Mouse (Mus musculus): ENCODE measurements around the gene Clybl. TPM values are rescaled to one million over a fixed set of nuclear protein-coding genes. Genes with fewer than 3 reads are reported as not detected.

Gene Clybl
- total and polyA plus RNA-seq, 3 experiments: 13.4 to 36.6 TPM; not detected in 1

- H3K36me3 ChIP-seq (ENCODE audit: control insufficient read depth in 1 of 2, insufficient read depth in 2 of 2, low read length in 2 of 2): no peaks in the 10 kb centered on the region
- TF ChIP-seq MAFK (IDR thresholded peaks at IDR 0.05; ENCODE audit: borderline replicate concordance, low read depth, low read length): no peak
- no peak for TF ChIP-seq GATA1 (IDR thresholded peaks at IDR 0.05; ENCODE audit: low read depth, low read length)
- TF ChIP-seq CHD2 (IDR thresholded peaks at IDR 0.05; ENCODE audit: low read length): no peak
- no peak for TF ChIP-seq ETS1 (IDR thresholded peaks at IDR 0.05; ENCODE audit: low read depth, low read length)
- TF ChIP-seq POLR2A (IDR thresholded peaks at IDR 0.05; ENCODE audit: control insufficient read depth in 1 of 2, insufficient read depth in 1 of 2, low read depth in 1 of 2, low read length in 2 of 2, poor library complexity in 1 of 2): no peak
- no peak for TF ChIP-seq TBP (IDR thresholded peaks at IDR 0.05; ENCODE audit: low read depth, low read length)
- no peak for TF ChIP-seq POLR2AphosphoS5 (IDR thresholded peaks at IDR 0.05; ENCODE audit: borderline replicate concordance, low read depth, low read length)
- no peak for TF ChIP-seq MEF2A (IDR thresholded peaks at IDR 0.05; ENCODE audit: extremely low read depth, insufficient replicate concordance, low read depth, low read length, poor library complexity, severe bottlenecking)
- no peak for TF ChIP-seq SMC3 (IDR thresholded peaks at IDR 0.05; ENCODE audit: low read depth, low read length)
- no peak for TF ChIP-seq GABPA (IDR thresholded peaks at IDR 0.05; ENCODE audit: low read depth, low read length)
- TF ChIP-seq ZMIZ1 (IDR thresholded peaks at IDR 0.05; ENCODE audit: low read depth, low read length): no peak
- no peak overlapping the region for H3K9ac ChIP-seq (ENCODE audit: control insufficient read depth, low read depth, low read length, poor library complexity, severe bottlenecking)
- no peaks in the 10 kb centered on the region for H3K4me1 ChIP-seq (ENCODE audit: control insufficient read depth in 1 of 2, insufficient read depth in 2 of 2, low read length in 2 of 2)
- H3K27me3 ChIP-seq (ENCODE audit: control insufficient read depth in 1 of 2, insufficient read depth in 2 of 2, low read length in 2 of 2): no peaks in the 10 kb centered on the region
- H3K9me3 ChIP-seq (replicated peaks; ENCODE audit: insufficient read depth, low read length): no peaks in the 10 kb centered on the region
- DNase-seq (ENCODE audit: low read depth, low spot score): no peak
- H3K27ac ChIP-seq (ENCODE audit: control insufficient read depth, low read depth, low read length): no peak overlapping the region
- no peaks in the 10 kb centered on the region for H3K79me2 ChIP-seq (ENCODE audit: control insufficient read depth, insufficient read depth, low read length, poor library complexity)
- H3K4me3 ChIP-seq (ENCODE audit: control insufficient read depth in 1 of 2, insufficient read depth in 1 of 2, low read depth in 2 of 2, low read length in 2 of 2): no peak overlapping the region
These were observed 12.6 kb upstream of the Clybl start for GRCm38 (mm10) chr14:122168912-122169311.

GRCm38 (mm10) chr14:122170202-122170781, 11.2 kb upstream of the Clybl start:
- no peak for TF ChIP-seq TCF12 (IDR thresholded peaks at IDR 0.05; ENCODE audit: low read depth, low read length)
- no peak for TF ChIP-seq E2F4 (IDR thresholded peaks at IDR 0.05; ENCODE audit: borderline replicate concordance, low read depth, low read length)
- no peak for TF ChIP-seq MAX (IDR thresholded peaks at IDR 0.05; ENCODE audit: low read length)
- no peak for TF ChIP-seq ZKSCAN1 (IDR thresholded peaks at IDR 0.05; ENCODE audit: low read depth, low read length)
- no peak for TF ChIP-seq SMC3 (IDR thresholded peaks at IDR 0.05; ENCODE audit: low read depth, low read length)
- TF ChIP-seq MAZ (IDR thresholded peaks at IDR 0.05; ENCODE audit: low read depth, low read length): no peak
- no peak for TF ChIP-seq NELFE (IDR thresholded peaks at IDR 0.05; ENCODE audit: low read depth, low read length)
- TF ChIP-seq GATA1 (IDR thresholded peaks at IDR 0.05; ENCODE audit: low read depth, low read length): no peak
- TF ChIP-seq POLR2AphosphoS5 (IDR thresholded peaks at IDR 0.05; ENCODE audit: borderline replicate concordance, low read depth, low read length): no peak
- TF ChIP-seq ZC3H11A (IDR thresholded peaks at IDR 0.05; ENCODE audit: low read depth, low read length): no peak
- no peak for TF ChIP-seq MYB (IDR thresholded peaks at IDR 0.05; ENCODE audit: low read depth, low read length)
- TF ChIP-seq SIN3A (IDR thresholded peaks at IDR 0.05; ENCODE audit: low read length): no peak
- no peak for TF ChIP-seq JUND (IDR thresholded peaks at IDR 0.05; ENCODE audit: low read depth, low read length)
- TF ChIP-seq RCOR1 (IDR thresholded peaks at IDR 0.05; ENCODE audit: low read depth, low read length): no peak
- no peak for TF ChIP-seq ZNF384 (IDR thresholded peaks at IDR 0.05; ENCODE audit: low read depth, low read length)
- no peak for TF ChIP-seq TBP (IDR thresholded peaks at IDR 0.05; ENCODE audit: low read depth, low read length)
- no peak for TF ChIP-seq MYC (IDR thresholded peaks at IDR 0.05; ENCODE audit: low read depth, low read length)
- Histone ChIP-seq H3K79me2 (ENCODE audit: control insufficient read depth, insufficient read depth, low read length, poor library complexity) (no peaks in the 10 kb centered on the region), H3K27me3 (ENCODE audit: control insufficient read depth in 1 of 2, insufficient read depth in 2 of 2, low read length in 2 of 2) (no peaks in the 10 kb centered on the region), H3K9me3 (replicated peaks; ENCODE audit: insufficient read depth, low read length) (no peaks in the 10 kb centered on the region), H3K27ac (ENCODE audit: control insufficient read depth, low read depth, low read length) (no peak overlapping the region), H3K9ac (ENCODE audit: control insufficient read depth, low read depth, low read length, poor library complexity, severe bottlenecking) (no peak overlapping the region), H3K36me3 (ENCODE audit: control insufficient read depth in 1 of 2, insufficient read depth in 2 of 2, low read length in 2 of 2) (no peaks in the 10 kb centered on the region), H3K4me3 (ENCODE audit: control insufficient read depth in 1 of 2, insufficient read depth in 1 of 2, low read depth in 2 of 2, low read length in 2 of 2) (no peak overlapping the region), H3K4me1 (ENCODE audit: control insufficient read depth in 1 of 2, insufficient read depth in 2 of 2, low read length in 2 of 2) (no peaks in the 10 kb centered on the region)
- no peak for DNase-seq (ENCODE audit: low read depth, low spot score)
